Mouse (Mus musculus) kidney, postnatal 0 days (tissue): Measurements from ENCODE around the gene Lrrtm3. TPM values are rescaled to one million over a fixed set of nuclear protein-coding genes. Genes with fewer than 3 reads are reported as not detected.

Source experiments
- ATAC-seq: fragments of 200-750 bp; cut with Nextera tagmentation; replicated peaks from 2 replicates; pipeline ENCODE4 v1.8.0; 2017; ENCODE audit warnings: low read depth, moderate number of reproducible peaks, moderate TSS enrichment, moderate library complexity; ENCODE audit not compliant: low FRiP score
- DNase-seq: peaks from one replicate; pipeline ENCODE4 v3.0.0-alpha.2; 2016; ENCODE audit warnings: low spot score
- H3K27ac ChIP-seq: fragments of 300-500 bp; sonication (generic); 2 replicates; pipeline ENCODE4 v1.5.1; 2014; ENCODE audit warnings: mild to moderate bottlenecking
- H3K27me3 ChIP-seq: fragments of 300-500 bp; sonication (generic); 2 replicates; pipeline ENCODE4 v1.6.1; 2014; ENCODE audit warnings: low read length, mixed read lengths; ENCODE audit not compliant: insufficient read depth
- H3K36me3 ChIP-seq: fragments of 300-500 bp; sonication (generic); 2 replicates; pipeline ENCODE4 v1.6.1; 2014; ENCODE audit warnings: low read length, mixed read lengths; ENCODE audit not compliant: insufficient read depth
- H3K4me1 ChIP-seq: fragments of 300-500 bp; sonication (generic); replicated peaks from 2 replicates; pipeline ENCODE4 v1.6.1; 2014; ENCODE audit warnings: antibody characterized with exemption, low read length, mixed read lengths; ENCODE audit not compliant: insufficient read depth
- H3K4me2 ChIP-seq: fragments of 300-500 bp; sonication (generic); 2 replicates; pipeline ENCODE4 v1.6.1; 2014; ENCODE audit warnings: mild to moderate bottlenecking, low read length, moderate library complexity, mixed read lengths
- H3K4me3 ChIP-seq: fragments of 300-500 bp; sonication (generic); replicated peaks from 2 replicates; pipeline ENCODE4 v1.5.1; 2014; ENCODE audit warnings: low read depth, low read length
- H3K9ac ChIP-seq: fragments of 300-500 bp; sonication (generic); 2 replicates; pipeline ENCODE4 v1.6.1; 2014; ENCODE audit warnings: low read depth, low read length
- H3K9me3 ChIP-seq: fragments of 300-500 bp; sonication (generic); replicated peaks from 2 replicates; pipeline ENCODE4 v1.6.1; 2016; ENCODE audit warnings: low read length, inconsistent platforms, mixed read lengths
- CTCF ChIP-seq: IDR thresholded peaks from 2 replicates; pipeline ENCODE4 v1.5.1; 2016; ENCODE audit warnings: antibody characterized with exemption, low read depth, mild to moderate bottlenecking, moderate library complexity
- WGBS: fragments of 180-500 bp; shearing (Covaris S2); extraction: QIAGEN DNeasy Blood & Tissue Kit; methylation state at CpG from one replicate; pipeline ENCODE4 v1.1.7; 2014; 5-methylcytosine and 5-hydroxymethylcytosine counted together
- polyA plus RNA-seq: library from polyadenylated mRNA; unstranded; fragments of >200 nt; fragmentation: Nextera tagmentation; extraction: Ambion mirVana; gene quantifications from 2 replicates; pipeline ENCODE4 v1.2.1, GENCODE M21; 2015

Gene Lrrtm3
- polyA plus RNA-seq, 1 experiment from 2014 or later = 0.38 TPM

DNA sequence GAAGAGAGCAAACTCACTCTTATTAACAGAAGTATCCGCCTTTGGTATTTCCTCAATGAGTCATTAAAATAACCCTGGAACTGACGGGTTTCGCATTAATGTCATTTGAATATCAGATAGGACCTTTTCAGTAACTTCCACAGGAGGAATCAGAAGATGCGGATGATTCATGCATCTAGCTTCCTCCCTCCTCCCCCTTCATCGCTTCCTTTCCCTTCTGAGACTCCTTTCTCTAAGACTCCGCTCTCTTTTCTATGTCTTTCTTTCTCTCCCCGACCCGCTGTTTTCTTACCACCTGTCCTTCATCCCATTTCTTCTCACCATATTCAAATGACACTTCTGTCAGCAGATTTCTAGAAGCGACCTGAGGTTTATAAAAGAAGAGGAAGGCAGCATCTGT lies 88.1 kb downstream of the Lrrtm3 start:
- Histone ChIP-seq H3K4me2 (no peak overlapping the region), H3K4me3 (no peak overlapping the region), H3K36me3 (no peaks in the 10 kb centered on the region), H3K27me3 (no peaks in the 10 kb centered on the region), H3K9me3 (no peaks in the 10 kb centered on the region), H3K27ac (no peak overlapping the region), H3K9ac (no peak overlapping the region), H3K4me1 (no peaks in the 10 kb centered on the region)
- 82% methylated on average over 9 of the region's 9 CpGs for WGBS
- no peak for ATAC-seq
- no peak for TF ChIP-seq CTCF
- no peak for DNase-seq

DNA sequence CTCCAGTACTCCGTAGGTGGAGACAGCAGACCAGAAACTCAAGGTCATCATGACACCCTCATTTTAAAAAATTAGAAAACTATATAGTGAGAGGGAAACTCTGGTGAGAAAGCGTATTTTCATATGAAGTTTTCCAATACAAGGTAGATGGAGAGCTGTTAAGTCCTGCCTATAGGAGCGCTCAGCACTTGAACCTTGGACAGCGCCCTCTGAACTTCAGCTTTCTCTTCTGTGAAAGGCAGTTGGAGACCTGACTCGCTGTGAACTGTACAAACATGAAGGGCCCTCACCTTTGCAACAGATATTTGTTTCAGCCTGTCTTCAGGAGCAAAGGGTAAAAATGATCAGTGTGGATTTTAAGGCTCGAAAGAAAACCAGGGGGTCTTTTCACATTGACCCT lies 88.5 kb downstream of the Lrrtm3 start:
- no peak for ATAC-seq

DNA sequence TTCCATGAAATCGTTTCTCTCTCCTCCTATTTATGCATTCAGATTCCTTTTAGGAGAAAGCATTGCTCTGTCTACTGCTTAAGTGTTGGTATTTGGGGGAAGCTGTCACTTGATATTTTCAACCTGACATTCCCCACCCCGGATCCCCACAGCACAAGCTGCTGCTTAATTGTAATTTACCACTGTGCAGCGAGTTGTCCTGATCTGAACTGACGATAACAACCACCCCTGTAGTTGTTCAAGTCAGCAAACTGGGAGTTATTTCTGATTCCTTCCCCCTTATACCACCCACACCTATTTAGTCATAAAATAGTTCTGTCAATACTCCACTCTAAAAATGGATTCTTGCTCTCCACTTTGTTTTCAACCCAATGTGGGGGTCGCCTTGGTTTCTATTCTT lies 95.8 kb downstream of the Lrrtm3 start:
- no peak for TF ChIP-seq CTCF
- Histone ChIP-seq H3K9me3 (no peaks in the 10 kb centered on the region), H3K27ac (no peak overlapping the region), H3K9ac (no peak overlapping the region), H3K36me3 (no peaks in the 10 kb centered on the region), H3K4me1 (no peaks in the 10 kb centered on the region), H3K27me3 (no peaks in the 10 kb centered on the region), H3K4me2 (no peak overlapping the region), H3K4me3 (no peak overlapping the region)
- no peak for ATAC-seq
- no peak for DNase-seq
- WGBS = 77% methylated on average over 5 of the region's 5 CpGs

More for the DNA sequence above, 88.5 kb downstream of the Lrrtm3 start:
- 68% methylated on average over 6 of the region's 6 CpGs for WGBS
- H3K27ac ChIP-seq = no peak overlapping the region
- no peak overlapping the region for H3K4me3 ChIP-seq
- no peaks in the 10 kb centered on the region for H3K9me3 ChIP-seq
- H3K27me3 ChIP-seq = no peaks in the 10 kb centered on the region
- TF ChIP-seq CTCF = no peak
- H3K9ac ChIP-seq = no peak overlapping the region
- H3K4me2 ChIP-seq = no peak overlapping the region
- no peaks in the 10 kb centered on the region for H3K4me1 ChIP-seq
- H3K36me3 ChIP-seq = no peaks in the 10 kb centered on the region
- DNase-seq = peak; percentile 44

DNA sequence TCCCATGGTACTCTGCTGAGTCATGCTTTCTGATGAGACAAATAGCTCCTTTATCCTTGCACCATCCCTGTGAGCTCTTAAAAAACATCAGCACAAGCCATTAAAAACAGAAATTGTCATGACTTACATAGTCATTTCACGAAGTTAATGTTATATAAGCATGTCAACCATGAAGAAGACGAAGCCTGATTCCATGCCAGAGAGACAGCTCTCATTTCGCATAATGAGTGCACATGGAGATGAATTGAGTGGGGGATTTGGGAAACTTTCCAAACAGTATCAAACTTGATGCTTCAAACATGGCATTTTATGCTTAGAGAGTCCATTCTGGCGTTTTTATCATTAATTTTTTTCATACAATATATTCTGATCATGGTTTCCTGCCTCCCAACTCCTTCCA lies 104.5 kb downstream of the Lrrtm3 start:
- ATAC-seq (no peak), DNase-seq (no peak)
- Histone ChIP-seq H3K36me3 (no peaks in the 10 kb centered on the region), H3K9me3 (no peaks in the 10 kb centered on the region), H3K4me1 (no peaks in the 10 kb centered on the region), H3K27ac (no peak overlapping the region), H3K9ac (no peak overlapping the region), H3K27me3 (no peaks in the 10 kb centered on the region), H3K4me3 (no peak overlapping the region), H3K4me2 (no peak overlapping the region)
- no peak for TF ChIP-seq CTCF
- 62% methylated on average over 4 of the region's 4 CpGs for WGBS

DNA sequence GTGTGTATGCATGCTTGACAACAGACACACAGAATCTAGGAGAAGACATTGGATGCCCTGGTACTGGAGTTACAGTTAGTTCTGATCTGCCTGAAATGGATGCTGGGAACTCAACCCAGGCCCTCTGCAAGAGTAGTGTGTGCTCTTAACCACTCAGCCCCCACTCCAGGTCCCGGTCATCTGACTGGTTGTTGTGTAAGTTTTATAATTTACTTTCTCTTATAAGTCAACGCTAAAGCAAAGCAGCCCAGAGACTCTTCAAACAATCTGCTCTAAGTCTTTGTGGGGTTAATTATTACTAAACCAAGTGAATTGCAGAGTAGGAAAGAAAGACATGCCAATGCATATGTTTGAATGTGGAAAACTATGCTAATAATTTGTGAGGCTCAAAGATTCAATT lies 110.7 kb downstream of the Lrrtm3 start:
- no peak overlapping the region for H3K9ac ChIP-seq
- H3K4me1 ChIP-seq = no peaks in the 10 kb centered on the region
- no peak for TF ChIP-seq CTCF
- H3K9me3 ChIP-seq = no peaks in the 10 kb centered on the region
- no peak for ATAC-seq
- H3K4me3 ChIP-seq = no peak overlapping the region
- WGBS = 74% methylated on average over 2 of the region's 2 CpGs
- H3K27ac ChIP-seq = no peak overlapping the region
- no peaks in the 10 kb centered on the region for H3K27me3 ChIP-seq
- DNase-seq = no peak
- H3K4me2 ChIP-seq = no peak overlapping the region
- no peaks in the 10 kb centered on the region for H3K36me3 ChIP-seq

DNA sequence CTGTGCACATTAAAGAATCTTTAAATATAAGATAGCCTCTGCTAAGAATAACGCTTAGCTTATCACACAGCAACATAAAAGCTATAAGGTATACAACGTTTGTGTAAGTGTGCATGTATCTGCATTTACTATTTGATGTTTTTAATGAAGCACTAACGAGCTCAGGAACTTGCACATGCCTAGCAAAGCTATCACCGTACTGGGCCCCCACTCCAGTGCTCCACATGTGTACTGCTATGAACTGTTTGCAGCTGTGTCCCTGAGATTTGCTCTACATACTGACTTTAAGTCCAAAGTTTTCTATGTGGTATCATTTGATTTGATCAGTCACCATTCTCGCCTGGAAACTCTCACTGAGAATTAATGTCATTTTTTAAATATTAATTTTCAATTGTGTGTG lies 111.1 kb downstream of the Lrrtm3 start:
- TF ChIP-seq CTCF = no peak
- no peaks in the 10 kb centered on the region for H3K4me1 ChIP-seq
- no peaks in the 10 kb centered on the region for H3K36me3 ChIP-seq
- H3K4me2 ChIP-seq = no peak overlapping the region
- DNase-seq (no peak), ATAC-seq (no peak)
- no peaks in the 10 kb centered on the region for H3K9me3 ChIP-seq
- H3K4me3 ChIP-seq = no peak overlapping the region
- WGBS = 75% methylated on average over 5 of the region's 5 CpGs
- no peaks in the 10 kb centered on the region for H3K27me3 ChIP-seq
- H3K27ac ChIP-seq = no peak overlapping the region
- H3K9ac ChIP-seq = no peak overlapping the region

DNA sequence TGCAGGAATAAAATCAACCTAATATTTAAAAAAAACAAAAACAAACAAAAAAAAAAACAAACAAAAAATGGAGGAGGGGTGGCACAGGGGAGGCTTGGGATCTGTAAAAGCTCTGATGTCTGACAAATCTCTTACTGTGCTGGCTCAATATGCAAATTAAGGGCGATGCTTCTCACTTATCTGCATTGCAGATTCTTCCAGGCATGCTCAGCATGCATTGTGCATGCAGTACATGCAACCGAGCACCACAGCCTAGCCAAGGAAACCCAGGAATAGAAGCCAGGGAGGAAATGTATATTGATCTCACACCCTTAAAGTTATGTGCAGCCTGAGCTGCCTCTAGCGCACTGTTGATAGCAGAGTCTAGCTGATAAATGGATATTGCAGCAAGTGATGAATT lies 111.5 kb downstream of the Lrrtm3 start:
- no peak overlapping the region for H3K27ac ChIP-seq
- WGBS = 40% methylated on average over 3 of the region's 3 CpGs
- TF ChIP-seq CTCF = no peak
- H3K4me2 ChIP-seq = peak overlapping the region; percentile 28; the same call in 1 of the 2 replicates
- ATAC-seq (no peak), DNase-seq (no peak)
- H3K9me3 ChIP-seq = no peaks in the 10 kb centered on the region
- no peak overlapping the region for H3K4me3 ChIP-seq
- H3K9ac ChIP-seq = no peak overlapping the region
- no peaks in the 10 kb centered on the region for H3K36me3 ChIP-seq
- H3K4me1 ChIP-seq = no peaks in the 10 kb centered on the region
- H3K27me3 ChIP-seq = no peaks in the 10 kb centered on the region
